Mouse (Mus musculus) forelimb bud, embryonic 11.5 days (tissue): ENCODE measurements around the gene Nf2.

Source experiments
- DNase-seq: peaks from one replicate; pipeline ENCODE4 v3.0.0-alpha.2; 2012; ENCODE audit warnings: low read depth, low spot score

Nf2 gene

GRCm38 (mm10) chr11:4793006-4793405 lies 56.3 kb downstream of the Nf2 start:
- peak; percentile 11 for DNase-seq

GRCm38 (mm10) chr11:4791549-4791948 lies 57.8 kb downstream of the Nf2 start:
- DNase-seq = no peak

DNA sequence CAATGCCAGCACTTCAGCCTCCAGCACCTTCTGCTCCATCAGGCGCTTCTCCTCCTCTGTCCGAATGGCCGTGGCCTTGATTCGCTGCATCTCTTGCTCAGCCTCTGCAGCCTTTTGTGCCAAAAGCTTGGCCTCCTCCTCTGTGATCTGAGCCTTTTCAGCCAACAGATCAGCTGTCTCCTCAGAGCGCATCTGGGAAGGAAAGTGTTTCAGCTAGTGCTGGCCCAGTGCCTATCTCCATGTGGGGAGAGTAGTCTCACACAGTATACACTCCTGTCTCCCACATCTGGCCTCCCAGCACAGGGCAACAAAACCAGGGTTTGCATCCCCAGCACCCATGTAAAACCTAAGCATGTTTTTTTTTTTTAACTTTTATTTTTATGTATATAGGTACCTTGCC lies 59.6 kb downstream of the Nf2 start:
- no peak for DNase-seq

DNA sequence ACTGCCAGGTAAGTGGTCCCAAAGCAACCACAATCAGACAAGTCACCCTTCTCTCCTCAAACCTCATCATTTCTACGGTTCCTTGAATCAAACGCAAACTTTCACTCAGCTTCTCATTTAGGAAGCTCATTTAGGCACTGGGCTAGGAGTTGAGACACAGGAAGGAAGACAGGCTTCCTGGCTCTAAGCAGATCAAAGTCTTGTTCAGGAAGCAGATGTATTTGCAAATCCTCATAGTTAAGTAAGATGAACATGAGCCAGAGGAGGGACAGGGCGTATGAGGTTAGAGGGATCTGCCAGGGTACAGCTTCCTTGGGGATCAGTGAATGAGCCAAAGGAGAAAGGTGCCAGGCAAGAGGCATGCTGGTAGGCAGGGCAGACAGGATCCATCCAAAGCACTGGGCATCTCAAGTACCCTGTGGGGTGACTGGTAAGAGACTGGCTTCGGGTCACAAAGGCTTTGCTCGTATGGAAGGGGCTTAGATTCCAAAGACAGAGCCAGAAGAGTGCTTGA lies 64.7 kb downstream of the Nf2 start:
- no peak for DNase-seq

DNA sequence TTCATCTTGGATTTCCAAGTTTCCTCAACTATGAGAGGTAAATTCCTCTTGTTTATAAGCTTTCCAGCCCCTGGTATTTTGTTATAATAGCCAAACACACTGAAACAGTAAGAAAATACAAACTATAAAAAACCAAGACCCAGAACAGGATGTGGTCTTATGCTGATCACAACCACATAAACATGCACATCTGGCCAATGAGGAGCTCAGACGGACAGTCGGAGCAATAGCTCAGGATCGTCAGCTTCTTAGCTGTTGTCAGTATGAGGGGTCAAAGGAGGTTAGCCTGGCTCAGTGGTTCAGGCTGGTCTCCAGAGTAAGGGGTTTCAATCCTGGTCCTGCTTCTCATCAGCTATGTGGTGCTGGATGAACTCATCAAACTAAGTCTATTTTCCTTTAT lies 66.2 kb downstream of the Nf2 start:
- no peak for DNase-seq

DNA sequence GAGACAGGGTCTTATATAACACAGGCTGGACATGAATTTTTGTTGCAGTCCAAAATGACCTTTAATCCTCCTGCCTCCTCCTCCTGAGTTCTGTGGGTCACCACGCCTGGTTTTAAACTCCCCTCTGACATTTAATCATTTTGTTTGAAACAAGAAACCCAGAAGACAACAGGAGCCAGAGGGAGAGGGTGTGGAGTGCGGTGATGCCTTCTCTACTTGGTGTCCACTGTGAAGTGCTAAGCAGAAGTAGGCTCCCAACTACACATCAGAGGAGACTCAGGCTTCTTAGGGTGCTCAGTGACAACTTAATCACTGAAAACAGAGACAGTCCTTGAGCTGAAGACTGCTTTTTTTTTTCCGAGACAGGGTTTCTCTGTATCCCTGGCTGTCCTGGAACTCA lies 68.4 kb downstream of the Nf2 start:
- DNase-seq = no peak

DNA sequence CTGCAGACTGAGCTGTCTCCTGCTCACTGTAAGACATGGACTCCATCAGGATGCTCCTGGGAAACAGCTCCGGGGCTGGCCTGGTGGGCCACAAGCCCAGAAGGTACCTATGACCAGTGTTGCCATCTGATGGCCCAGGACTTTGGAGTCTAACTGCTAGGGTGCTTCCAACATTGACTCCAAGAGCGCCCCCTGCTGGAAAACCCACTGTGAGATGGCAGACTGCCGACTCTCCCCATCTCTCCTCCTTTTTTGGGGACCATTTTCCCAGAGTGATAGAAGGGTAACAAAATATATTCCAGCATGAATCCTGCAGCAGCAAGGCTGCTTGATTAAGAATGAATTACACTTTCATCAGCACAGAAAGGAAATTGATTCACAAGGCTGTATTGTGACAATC lies 76.4 kb downstream of the Nf2 start:
- peak; percentile 43 for DNase-seq

DNA sequence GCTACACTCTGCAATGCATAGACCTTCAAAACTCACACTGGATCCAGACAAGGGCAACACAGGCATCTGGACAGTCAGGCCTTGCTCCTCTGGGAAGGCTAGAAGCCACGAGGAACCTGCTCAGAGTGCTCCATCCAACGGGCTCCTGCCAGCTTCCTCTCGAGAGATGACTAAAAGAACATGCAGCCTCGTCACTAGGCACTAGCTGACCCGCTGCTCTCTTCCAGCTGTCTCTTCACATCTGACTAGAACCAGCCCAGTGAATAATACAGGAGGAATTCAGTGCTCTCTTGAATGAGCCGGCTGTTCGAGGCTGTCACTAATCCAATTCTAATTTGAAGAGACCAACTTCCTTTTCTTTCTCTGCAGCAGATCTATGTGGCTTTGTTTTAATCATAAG lies 77.6 kb downstream of the Nf2 start:
- DNase-seq = no peak

DNA sequence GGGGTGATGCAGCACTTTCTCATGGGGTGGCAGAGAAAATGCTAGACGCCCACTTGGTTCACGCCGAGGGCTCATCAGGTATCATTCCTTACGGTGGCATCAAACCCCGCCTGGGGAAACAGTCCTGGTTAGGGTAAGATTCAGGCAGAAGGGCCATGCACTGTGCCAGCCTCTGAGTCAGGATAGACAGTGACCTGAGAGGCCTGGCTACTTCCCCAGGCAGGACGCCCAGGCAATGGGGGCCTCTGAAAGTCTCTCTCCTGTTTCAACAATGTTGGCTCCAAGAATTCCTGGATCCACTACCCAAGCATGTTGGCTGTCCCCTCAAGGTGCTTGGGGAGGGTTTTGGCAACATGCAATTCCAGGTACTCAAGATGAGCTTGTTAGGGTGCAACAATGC lies 79.5 kb downstream of the Nf2 start:
- DNase-seq = no peak

GRCm38 (mm10) chr11:4769293-4769692 lies 80.0 kb downstream of the Nf2 start:
- no peak for DNase-seq

DNA sequence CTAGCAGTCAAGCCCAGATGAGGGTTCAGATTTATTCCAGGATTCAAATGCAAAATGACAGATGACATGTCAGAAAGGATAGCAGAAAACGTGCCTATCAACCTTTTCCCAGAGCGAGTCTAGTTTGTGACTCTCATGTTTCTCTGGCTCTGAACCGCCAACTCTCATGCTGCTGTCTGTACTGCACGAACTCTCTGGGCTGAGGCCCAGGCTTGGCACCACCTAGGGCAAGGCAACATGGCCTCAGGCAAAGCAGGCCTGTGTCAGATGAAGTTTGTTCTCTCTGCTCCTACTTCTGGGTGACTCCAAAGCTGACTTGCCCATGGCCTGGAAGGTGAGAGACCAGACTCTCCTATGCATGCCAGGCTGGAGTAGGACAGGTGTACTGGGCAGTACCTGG lies 80.9 kb downstream of the Nf2 start:
- no peak for DNase-seq

DNA sequence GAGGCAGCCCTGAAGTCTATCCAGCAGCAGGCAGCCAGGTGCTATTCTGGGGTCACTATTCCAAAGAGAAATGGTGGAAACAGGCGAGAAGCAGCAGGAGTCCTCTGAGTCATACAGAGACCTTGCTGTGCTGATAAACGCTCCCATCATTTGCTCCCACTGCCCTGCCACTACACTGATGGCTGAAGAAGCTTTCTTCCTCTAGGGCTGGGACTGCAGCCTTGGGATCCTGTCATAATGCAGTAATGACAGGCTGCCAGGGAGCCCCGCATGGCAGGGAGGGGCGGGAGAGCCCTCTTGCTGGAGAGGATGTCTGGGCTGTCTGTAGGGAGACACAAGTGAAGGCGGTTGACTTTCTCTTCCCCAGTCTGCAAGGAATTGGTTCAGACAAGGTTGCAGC lies 84.9 kb downstream of the Nf2 start:
- DNase-seq = no peak

DNA sequence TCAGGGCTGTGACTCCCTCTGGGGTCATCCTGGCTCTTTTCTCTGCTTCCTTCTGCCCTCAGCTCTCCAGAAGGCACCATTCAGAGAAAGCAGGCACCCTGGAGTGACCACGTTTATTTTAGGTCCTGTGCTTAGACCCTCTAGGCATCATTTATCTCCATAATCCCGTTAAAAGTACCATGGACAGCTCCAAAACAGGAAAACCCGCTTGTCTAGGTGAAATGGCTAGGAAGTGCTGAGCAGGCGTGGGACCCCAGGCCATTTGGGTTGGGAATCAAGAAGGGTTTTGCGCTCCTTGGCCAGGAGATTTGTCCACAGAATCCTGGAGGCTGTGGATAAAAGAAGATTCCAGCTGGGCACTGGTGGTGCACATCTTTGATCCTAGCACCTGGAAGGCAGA lies 85.7 kb downstream of the Nf2 start:
- peak; percentile 68 for DNase-seq

GRCm38 (mm10) chr11:4762511-4762910 lies 86.8 kb downstream of the Nf2 start:
- DNase-seq = no peak

GRCm38 (mm10) chr11:4761991-4762390 lies 87.3 kb downstream of the Nf2 start:
- DNase-seq = no peak

DNA sequence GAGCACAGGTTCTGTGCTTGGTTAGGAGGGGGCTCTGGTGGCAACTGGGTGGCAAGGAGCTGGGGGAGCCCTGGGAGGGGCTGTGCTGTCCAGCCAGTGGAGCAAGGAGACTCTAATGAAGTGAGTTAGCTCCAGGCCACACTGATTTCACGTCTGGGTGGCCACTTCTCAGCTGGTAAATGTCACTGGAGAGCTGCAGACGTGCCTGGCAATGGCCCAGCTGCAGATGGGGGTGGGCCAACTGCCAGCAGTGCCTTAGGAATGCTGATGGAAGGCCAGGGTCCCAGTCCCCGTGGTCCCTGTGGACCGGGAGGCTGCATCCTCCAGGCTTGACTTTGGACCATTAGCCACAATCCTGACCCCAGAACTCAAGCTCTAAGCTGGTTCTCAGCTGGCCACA lies 88.9 kb downstream of the Nf2 start:
- no peak for DNase-seq

GRCm38 (mm10) chr11:4757789-4758158 lies 91.6 kb downstream of the Nf2 start:
- DNase-seq = no peak

DNA sequence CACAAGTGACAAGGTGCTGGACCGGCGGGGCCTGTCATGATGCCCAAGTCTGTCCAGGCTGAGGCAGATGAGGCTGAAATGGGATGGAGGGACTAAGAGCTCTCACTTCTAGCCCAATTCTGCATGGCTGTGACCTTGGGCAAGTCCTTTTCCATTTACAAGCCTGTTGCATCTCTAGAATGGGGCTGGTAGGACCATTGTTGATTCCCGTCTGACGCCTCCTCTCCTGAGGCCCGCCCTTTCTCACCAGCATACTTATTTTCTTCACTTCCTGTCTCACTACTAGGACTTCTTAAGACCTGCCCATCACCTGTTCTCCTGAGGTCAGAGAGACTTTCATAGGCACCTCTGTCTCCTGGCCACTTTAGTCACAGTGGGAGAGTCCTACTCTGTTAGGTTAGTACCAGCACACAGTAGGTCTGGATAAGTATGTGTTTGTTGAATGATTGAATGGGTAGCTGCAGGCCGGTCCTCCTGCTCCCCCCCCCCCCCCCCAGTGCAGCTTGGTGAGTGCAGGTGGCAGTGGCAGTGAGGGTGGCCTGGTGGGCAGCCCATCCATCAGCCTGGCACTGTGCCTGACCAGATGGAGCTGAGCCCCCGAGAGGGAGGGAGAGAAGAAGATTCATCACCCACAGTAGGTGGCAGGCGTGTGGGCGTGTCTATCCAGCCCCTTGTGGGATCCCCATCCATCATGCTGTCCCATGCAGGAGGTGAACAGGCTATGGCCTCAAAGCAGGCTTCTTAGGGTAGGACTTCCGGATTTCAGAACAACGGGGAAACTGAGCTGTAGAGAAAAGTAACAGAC lies 92.2 kb downstream of the Nf2 start:
- no peak for DNase-seq

- no peak for DNase-seq
These were observed 92.9 kb downstream of the Nf2 start for GRCm38 (mm10) chr11:4756460-4756859.

- DNase-seq = no peak
These were observed 94.5 kb downstream of the Nf2 start for GRCm38 (mm10) chr11:4754867-4755266.

GRCm38 (mm10) chr11:4754036-4754435 lies 95.3 kb downstream of the Nf2 start:
- DNase-seq = no peak

DNA sequence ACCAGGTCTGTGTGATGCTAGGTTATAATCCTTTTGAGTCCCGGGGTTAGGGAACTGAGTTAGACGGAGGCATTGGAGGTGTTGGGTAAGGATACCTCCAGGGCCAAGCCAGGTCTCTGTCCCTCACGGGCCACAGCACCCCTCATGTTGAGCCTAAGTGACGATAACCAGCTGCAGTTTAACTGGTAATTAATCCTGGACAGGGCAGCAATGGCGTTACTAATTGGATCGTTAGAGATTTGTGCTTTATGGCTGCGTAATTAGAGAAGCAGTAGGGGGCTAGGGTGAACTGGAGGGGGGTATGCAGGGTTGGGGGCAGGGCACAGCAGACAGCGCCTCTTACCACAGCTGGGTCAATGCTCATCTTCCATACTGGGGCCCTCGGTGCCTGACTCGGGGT lies 96.5 kb downstream of the Nf2 start:
- DNase-seq = no peak

- DNase-seq = peak; percentile 86
These were observed 99.1 kb downstream of the Nf2 start for GRCm38 (mm10) chr11:4750263-4750662.

DNA sequence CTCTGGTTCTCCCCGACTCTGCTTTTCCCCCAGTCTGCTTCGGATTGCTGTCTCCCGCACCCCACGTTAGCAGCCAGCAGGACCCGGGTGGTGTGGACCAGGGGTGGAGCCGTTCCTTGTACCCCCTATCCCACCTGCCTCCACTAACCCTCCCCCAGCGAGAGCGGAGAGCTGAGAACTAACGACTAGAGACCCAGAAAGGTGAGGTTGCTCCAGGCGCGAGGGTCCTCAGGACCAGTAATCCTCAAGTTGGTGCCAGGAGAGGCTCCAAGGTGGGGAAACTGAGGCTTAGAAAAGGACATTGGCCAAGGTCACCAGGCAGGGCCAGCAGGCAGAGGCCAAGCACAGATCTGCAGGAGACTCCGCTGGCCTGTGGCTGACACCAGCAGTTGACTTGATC lies 102.1 kb downstream of the Nf2 start:
- no peak for DNase-seq
